Mouse (Mus musculus): ENCODE results near the gene Duoxa2. TPM values are rescaled to one million over a fixed set of nuclear protein-coding genes. Genes with fewer than 3 reads are reported as not detected.
"Not testable (repeated sequence)": the region's sequence is repeated elsewhere in the genome, so short reads cannot be mapped to it uniquely, and the experiment has no call there.

Gene Duoxa2
- polyA plus RNA-seq, 1 experiment from 2014 or later, result not detected

DNA sequence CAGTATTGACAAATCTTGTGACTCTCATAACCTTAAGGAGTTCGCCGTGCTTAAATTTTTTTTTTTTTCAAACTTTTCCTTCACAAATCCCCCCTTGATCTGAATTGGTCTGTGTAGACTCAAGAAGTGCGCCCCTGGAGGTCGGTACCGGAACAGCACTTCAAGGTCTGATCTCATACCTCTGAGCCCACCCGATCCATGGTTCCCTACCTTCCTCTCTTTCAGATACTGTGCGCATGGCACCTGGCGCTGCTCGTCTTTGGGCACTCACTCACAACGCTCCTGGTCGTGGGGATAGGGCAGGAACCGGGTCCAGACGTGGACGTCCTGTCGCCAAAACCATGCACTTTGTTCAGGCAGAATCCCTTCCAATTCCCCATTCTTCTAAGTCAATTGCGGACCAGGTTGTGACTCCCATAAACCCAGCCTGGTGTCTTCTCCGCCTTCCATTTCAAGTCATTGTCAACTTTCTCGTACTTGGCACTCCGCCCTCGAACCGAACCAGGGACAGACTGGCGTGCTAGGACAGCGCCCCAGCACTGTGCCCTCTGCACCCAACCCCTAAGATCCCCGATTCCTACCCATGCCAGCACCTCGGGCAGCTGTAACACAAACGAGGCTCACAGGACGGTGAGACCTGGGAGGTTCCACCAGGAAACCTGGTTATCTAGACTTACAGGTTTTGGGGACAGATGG, 14.2 kb downstream of the Duoxa2 start:
- no peak overlapping the region for H3K9ac ChIP-seq
- H3K9me3 ChIP-seq, result no peaks in the 10 kb centered on the region
- H3K27ac ChIP-seq (replicated peaks), result no peak overlapping the region
- ATAC-seq (ENCODE audit: low read depth), result peak; percentile 59; the same call in 1 of the 2 replicates
- H3K27me3 ChIP-seq, result peaks cover 65% of the 10 kb centered on the region
- H3K36me3 ChIP-seq, result no peaks in the 10 kb centered on the region
- H3K4me1 ChIP-seq (replicated peaks), result peaks cover 11% of the 10 kb centered on the region
- peak overlapping the region; percentile 14; the same call in 1 of the 2 replicates for H3K4me3 ChIP-seq
- 4% methylated on average over 27 of the region's 27 CpGs for WGBS
- H3K4me2 ChIP-seq, result peak overlapping the region; percentile 40

DNA sequence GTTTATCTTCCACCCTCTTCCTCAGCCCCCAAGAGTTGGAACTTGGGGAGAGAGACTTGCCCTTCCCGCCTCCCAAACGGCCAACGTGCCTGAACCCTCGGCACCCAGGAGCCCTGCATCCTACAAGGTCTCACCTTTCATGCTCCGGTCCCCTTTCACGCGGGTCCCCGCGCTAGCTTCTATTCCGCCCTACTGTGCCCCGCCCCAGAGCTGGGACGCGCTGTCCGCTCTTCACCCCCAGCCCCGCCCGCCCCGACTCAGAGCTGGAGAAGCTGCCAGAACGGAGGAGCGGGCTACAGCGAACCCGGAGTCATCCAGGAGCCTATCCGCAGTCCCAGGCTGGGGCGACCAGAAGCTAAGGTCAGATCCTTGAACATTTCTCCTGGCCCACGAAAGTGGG, 14.8 kb downstream of the Duoxa2 start, which contains the start of gene Duoxa1:
TSS of gene Duoxa1 (minus strand) at position 195 of the 400 bp plus-strand sequence.
- Histone ChIP-seq H3K4me3 (peak within 1 kb of the TSS; percentile 14), H3K4me1 (replicated peaks) (peaks cover 11% of the 10 kb centered on the region), H3K27me3 (peaks cover 60% of the 10 kb centered on the region), H3K9me3 (no peaks in the 10 kb centered on the region), H3K4me2 (peak within 1 kb of the TSS; percentile 40), H3K27ac (replicated peaks) (no peak within 1 kb of the TSS), H3K36me3 (no peaks in the 10 kb centered on the region), H3K9ac (peak within 1 kb of the TSS; percentile 31; the same call in 1 of the 2 replicates)
- 6% methylated on average over 24 of the region's 24 CpGs for WGBS
- peak; percentile 28; the same call in 1 of the 2 replicates for ATAC-seq (ENCODE audit: low read depth)

DNA sequence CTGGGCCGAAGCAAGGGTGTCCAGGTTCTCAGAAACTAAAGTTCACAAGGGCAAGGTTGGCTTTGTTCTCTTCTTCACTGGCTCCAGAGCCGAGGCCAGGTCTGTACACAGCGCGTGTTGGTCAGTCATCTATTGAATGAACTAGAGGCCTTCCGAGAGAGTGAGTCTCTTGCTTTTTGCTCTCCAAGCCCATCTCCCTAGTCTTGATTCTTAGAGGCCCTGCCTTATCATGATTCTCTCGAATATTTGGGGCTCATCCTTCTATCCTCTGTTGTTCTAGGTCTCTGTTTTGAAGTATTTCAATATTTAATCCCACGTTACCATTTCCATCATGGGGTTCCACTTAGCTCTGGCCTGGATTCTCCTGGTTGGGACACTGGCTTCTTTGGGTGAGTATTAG, 16.7 kb downstream of the Duoxa2 start, which contains the start of gene Duox1:
TSS of gene Duox1 (plus strand) at position 301 of the 400 bp plus-strand sequence.
- ATAC-seq (ENCODE audit: low read depth), result no peak
- Histone ChIP-seq H3K9ac (no peak within 1 kb of the TSS), H3K27ac (replicated peaks) (no peak within 1 kb of the TSS), H3K4me2 (no peak within 1 kb of the TSS), H3K27me3 (peaks cover 55% of the 10 kb centered on the region), H3K4me1 (replicated peaks) (peaks cover 11% of the 10 kb centered on the region), H3K4me3 (no peak within 1 kb of the TSS), H3K9me3 (no peaks in the 10 kb centered on the region), H3K36me3 (no peaks in the 10 kb centered on the region)
- 84% methylated on average over 7 of the region's 7 CpGs for WGBS

DNA sequence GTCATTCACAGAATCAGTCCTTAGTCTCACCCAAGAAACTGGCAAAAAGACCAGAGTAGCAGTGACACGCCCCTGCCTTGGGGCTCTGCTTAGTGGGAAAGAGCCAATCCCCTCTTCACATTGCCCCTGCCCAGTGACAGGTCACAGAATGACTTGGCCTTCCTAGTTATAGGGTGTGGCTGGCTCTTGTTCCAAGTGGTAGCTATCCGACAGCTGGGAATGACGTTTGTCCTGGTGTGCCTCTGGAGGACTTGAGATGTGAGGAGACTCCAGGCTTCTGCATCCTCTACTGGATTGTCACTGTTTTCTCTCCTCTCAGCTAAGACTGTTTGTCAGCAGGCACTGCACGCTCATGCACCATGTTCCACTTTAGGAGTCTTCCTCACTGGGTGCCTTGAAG, 18.7 kb downstream of the Duoxa2 start:
- Histone ChIP-seq H3K9me3 (no peaks in the 10 kb centered on the region), H3K27me3 (peaks cover 36% of the 10 kb centered on the region), H3K27ac (replicated peaks) (no peak overlapping the region), H3K4me3 (no peak overlapping the region), H3K4me1 (replicated peaks) (peaks cover 11% of the 10 kb centered on the region), H3K9ac (no peak overlapping the region), H3K36me3 (no peaks in the 10 kb centered on the region), H3K4me2 (no peak overlapping the region)
- 75% methylated on average over 4 of the region's 4 CpGs for WGBS
- ATAC-seq (ENCODE audit: low read depth), result no peak

DNA sequence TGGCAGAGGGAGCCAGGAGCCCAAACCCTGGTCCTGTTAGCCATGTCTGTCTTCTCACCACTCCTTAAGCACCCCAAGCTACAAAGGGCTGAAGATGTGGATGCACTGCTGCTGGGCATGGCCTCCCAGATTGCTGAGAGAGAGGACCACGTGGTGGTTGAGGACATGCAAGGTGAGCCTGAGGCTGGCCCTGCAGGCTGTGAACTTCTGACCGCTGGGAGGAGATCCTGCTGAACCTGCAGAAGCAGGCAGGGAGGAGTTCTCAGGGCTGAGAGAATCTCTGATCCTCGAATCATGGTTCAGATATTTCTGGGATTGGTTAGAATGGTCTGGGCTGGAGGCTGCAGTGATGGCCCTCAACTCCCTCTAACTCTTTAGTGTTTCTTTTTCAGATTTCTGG, 25.3 kb downstream of the Duoxa2 start:
- H3K27ac ChIP-seq (replicated peaks), result no peak overlapping the region
- H3K9me3 ChIP-seq, result no peaks in the 10 kb centered on the region
- no peak overlapping the region for H3K4me2 ChIP-seq
- no peak for ATAC-seq (ENCODE audit: low read depth)
- H3K9ac ChIP-seq, result no peak overlapping the region
- no peaks in the 10 kb centered on the region for H3K27me3 ChIP-seq
- H3K36me3 ChIP-seq, result no peaks in the 10 kb centered on the region
- no peak overlapping the region for H3K4me3 ChIP-seq
- WGBS, result 64% methylated on average over 3 of the region's 3 CpGs
- H3K4me1 ChIP-seq (replicated peaks), result no peaks in the 10 kb centered on the region

DNA sequence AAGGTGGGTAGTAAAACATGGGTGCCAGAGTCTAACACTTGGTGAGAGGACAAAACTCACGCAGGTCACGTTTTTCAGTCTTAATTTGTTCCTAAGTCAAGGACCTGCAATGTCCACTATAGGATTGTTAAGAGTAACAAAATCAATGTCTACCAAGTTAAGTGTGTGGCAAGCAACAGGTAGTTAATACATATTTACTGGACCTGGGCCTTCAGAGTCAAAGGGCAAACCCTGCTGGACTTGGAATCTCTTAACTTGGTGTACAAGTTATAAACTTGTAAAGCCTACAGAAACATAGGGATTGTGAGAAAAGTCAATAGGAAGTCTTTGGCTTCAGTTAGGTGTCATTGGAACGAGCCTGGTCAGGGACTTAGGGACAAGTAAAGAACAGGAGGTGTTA, 25.9 kb downstream of the Duoxa2 start:
- Histone ChIP-seq H3K27ac (replicated peaks) (no peak overlapping the region), H3K4me1 (replicated peaks) (no peaks in the 10 kb centered on the region), H3K9me3 (no peaks in the 10 kb centered on the region), H3K9ac (no peak overlapping the region), H3K4me2 (no peak overlapping the region), H3K4me3 (no peak overlapping the region), H3K36me3 (no peaks in the 10 kb centered on the region), H3K27me3 (no peaks in the 10 kb centered on the region)
- 85% methylated on average over 3 of the region's 3 CpGs for whole genome bisulfite sequencing
- no peak for ATAC-seq (ENCODE audit: low read depth)

DNA sequence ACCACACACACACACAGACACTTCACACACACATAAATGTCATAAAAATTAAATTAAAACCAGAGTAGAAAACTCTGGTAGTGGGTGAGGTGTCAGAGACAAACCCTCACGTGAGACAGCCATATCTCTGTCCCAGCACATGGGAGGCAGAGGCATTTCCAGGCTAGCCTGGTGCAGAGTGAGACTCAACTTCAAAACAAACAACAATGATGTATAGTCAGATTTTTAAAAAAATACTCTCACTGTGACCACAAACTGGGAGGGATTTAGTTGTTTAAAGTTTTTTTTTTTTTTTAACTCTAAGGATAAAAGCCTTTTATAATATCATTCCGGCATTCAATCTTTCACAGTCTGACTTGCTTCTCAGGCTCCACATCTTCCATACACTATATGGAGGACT, 26.7 kb downstream of the Duoxa2 start:
- ATAC-seq (ENCODE audit: low read depth), result no peak
- Histone ChIP-seq H3K4me3 (no peak overlapping the region), H3K27me3 (no peaks in the 10 kb centered on the region), H3K4me1 (replicated peaks) (no peaks in the 10 kb centered on the region), H3K9ac (no peak overlapping the region), H3K9me3 (no peaks in the 10 kb centered on the region), H3K36me3 (no peaks in the 10 kb centered on the region), H3K27ac (replicated peaks) (no peak overlapping the region), H3K4me2 (no peak overlapping the region)
- 78% methylated on average over 2 of the region's 2 CpGs for WGBS

DNA sequence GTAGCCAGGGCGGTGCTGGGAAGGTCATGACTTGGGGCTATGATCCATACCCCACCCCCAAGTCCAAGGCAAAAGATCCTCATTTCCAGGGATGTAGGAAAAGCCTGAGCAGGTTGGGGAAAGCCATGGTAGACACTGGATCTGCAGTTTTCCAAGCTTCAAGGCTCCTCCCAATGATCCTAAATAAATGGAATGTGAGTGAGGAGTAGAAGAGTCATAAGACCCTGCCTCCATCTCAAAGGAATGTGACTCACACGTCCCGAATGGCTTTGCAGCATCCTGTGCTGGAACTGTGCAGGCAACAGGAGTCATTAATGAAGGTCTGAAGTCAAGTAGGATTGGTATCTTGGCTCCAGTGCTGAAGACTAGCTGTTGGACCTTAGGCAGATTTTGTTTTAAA, 29.3 kb downstream of the Duoxa2 start:
- Histone ChIP-seq H3K9me3 (no peaks in the 10 kb centered on the region), H3K9ac (no peak overlapping the region), H3K27ac (replicated peaks) (no peak overlapping the region), H3K4me2 (no peak overlapping the region), H3K27me3 (no peaks in the 10 kb centered on the region), H3K4me1 (replicated peaks) (no peaks in the 10 kb centered on the region), H3K4me3 (no peak overlapping the region), H3K36me3 (no peaks in the 10 kb centered on the region)
- 77% methylated on average over 3 of the region's 3 CpGs for WGBS
- ATAC-seq (ENCODE audit: low read depth), result no peak

DNA sequence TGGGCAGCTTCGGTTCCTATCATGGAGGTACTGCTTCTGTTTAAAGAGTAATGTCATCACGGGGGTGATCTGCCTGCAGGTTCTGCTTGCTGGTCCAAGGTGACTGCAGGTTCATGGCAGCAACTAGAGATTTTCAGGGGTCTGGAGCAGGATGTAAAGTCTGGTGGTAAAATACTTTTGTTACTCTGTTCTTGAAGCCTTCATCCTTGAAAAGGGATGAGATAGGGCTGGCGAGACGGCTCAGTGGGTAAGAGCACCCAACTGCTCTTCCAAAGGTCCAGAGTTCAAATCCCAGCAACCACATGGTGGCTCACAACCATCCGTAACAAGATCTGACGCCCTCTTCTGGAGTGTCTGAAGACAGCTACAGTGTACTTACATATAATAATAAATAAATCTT, 31.6 kb downstream of the Duoxa2 start:
- not testable (repeated sequence) for H3K4me1 ChIP-seq (replicated peaks); H3K9ac ChIP-seq; H3K9me3 ChIP-seq; H3K27ac ChIP-seq (replicated peaks); ATAC-seq (ENCODE audit: low read depth); H3K4me3 ChIP-seq; H3K36me3 ChIP-seq; H3K27me3 ChIP-seq; H3K4me2 ChIP-seq
- WGBS, result 85% methylated on average over 6 of the region's 6 CpGs

DNA sequence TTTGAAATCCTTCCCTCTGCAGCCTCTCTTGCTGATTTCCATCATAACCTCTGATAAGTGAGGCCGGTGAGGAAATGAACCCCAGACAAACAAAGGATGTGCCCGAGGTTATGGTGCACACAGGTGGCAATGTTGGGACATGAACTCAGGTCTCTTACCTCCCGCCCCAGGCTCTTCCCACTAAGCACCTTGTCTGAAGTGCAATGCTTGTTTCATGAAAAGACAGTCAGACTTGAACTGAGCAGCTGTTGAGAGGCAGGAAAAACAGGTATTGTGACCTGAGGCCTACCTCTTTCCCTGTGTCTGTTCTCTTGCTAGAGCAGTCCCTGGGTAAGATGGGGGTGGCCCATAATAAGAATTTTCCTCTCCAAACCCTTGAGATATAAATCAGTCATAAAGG, 33.5 kb downstream of the Duoxa2 start:
- Histone ChIP-seq H3K27ac (replicated peaks) (no peak overlapping the region), H3K36me3 (no peaks in the 10 kb centered on the region), H3K27me3 (no peaks in the 10 kb centered on the region), H3K9me3 (no peaks in the 10 kb centered on the region), H3K4me3 (no peak overlapping the region), H3K4me1 (replicated peaks) (no peaks in the 10 kb centered on the region), H3K9ac (no peak overlapping the region), H3K4me2 (no peak overlapping the region)
- ATAC-seq (ENCODE audit: low read depth), result no peak
- WGBS, result 87% methylated on average over 3 of the region's 3 CpGs

DNA sequence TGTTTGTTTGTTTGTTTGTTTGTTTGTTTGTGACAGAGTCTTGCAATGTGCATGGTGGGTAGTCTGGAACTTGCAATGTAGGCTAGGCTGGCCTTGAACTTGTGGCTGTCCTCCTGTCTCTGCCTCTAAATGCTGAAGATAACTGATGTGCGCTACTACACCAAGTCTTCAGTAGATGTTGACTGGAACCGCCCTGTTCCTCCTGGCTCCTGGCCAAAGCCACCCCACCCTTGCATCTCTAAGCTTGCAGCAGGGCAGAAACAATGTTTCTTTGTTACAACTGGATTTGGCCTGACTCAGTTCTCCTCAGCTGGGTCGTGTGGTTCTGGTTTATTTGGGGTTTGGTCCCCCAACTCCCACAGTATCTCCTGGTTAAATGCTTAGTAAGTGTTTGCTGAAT, 35.5 kb downstream of the Duoxa2 start:
- no peaks in the 10 kb centered on the region for H3K4me1 ChIP-seq (replicated peaks)
- no peaks in the 10 kb centered on the region for H3K36me3 ChIP-seq
- WGBS, result 58% methylated on average over 3 of the region's 3 CpGs
- H3K4me3 ChIP-seq, result no peak overlapping the region
- H3K27ac ChIP-seq (replicated peaks), result no peak overlapping the region
- ATAC-seq (ENCODE audit: low read depth), result no peak
- H3K9ac ChIP-seq, result no peak overlapping the region
- H3K9me3 ChIP-seq, result no peaks in the 10 kb centered on the region
- H3K27me3 ChIP-seq, result 0 out of 2 replicates have a peak, but pooled peaks cover 4% of the 10 kb centered on the region
- H3K4me2 ChIP-seq, result no peak overlapping the region

DNA sequence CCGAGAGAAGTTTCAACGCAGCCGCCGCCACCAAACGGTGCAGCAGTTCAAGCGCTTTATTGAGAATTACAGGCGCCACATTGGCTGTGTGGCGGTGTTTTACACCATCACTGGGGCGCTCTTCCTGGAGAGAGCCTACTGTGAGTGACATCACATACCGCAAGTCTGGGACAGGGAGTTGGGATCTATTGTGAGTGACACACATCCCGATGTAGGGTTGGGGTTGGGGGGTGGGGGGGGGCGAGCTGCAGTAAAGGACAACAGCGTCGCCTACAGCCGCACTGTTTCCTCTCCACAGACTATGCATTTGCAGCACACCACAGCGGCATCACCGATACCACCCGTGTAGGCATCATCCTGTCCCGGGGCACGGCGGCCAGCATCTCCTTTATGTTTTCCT, 38.6 kb downstream of the Duoxa2 start:
- H3K9me3 ChIP-seq, result no peaks in the 10 kb centered on the region
- ATAC-seq (ENCODE audit: low read depth), result no peak
- peak overlapping the region; percentile 16 for H3K4me3 ChIP-seq
- no peaks in the 10 kb centered on the region for H3K4me1 ChIP-seq (replicated peaks)
- H3K9ac ChIP-seq, result no peak overlapping the region
- no peak overlapping the region for H3K27ac ChIP-seq (replicated peaks)
- H3K27me3 ChIP-seq, result 0 out of 2 replicates have a peak, but pooled peaks cover 4% of the 10 kb centered on the region
- no peaks in the 10 kb centered on the region for H3K36me3 ChIP-seq
- H3K4me2 ChIP-seq, result peak overlapping the region; percentile 33
- 72% methylated on average over 21 of the region's 21 CpGs for WGBS
